Comparison of ENCODE assay signal across 18 mouse cellular contexts in the genomic region with DNA sequence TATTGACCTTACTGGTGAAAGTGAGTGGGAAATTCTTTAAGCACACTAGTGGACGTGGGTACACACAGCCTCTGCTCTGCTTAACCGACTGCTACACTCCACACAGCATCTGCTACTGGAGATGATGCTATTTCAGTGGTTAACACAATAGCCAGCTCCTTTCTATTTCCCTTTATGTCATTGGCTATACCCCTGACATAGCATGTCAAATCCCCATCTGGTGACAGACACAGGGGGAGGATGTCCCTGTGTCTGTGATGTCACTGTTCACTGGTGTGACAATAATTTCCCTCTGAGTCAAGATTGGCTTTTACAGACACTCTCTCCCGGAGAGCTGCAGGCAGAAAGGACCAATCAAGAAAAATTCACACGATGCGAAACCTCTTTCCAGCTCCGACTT.
"Had no signal": no experiment of that assay in that cellular context is flagged by ENCODE, and none has a peak within 500 bp of the region (broad histone marks: within the 10 kb centered on the region; RNA-seq: fewer than 3 reads in every experiment).

No protein-coding gene starts in this region.

- H3K4me1 ChIP-seq: liver, embryonic 13.5 days; lung, embryonic 15.5 days had no signal

- H3K4me2 ChIP-seq: limb, embryonic 12.5 days; liver, embryonic 13.5 days; lung, embryonic 15.5 days; midbrain, embryonic 15.5 days had no signal

- H3K27me3 ChIP-seq: limb, embryonic 12.5 days; liver, embryonic 13.5 days; lung, embryonic 15.5 days; megakaryocyte, embryonic 14.5 days; midbrain, embryonic 15.5 days had no signal

- H3K36me3 ChIP-seq: limb, embryonic 12.5 days; liver, embryonic 13.5 days; lung, embryonic 15.5 days; midbrain, embryonic 15.5 days had no signal

- H3K9ac ChIP-seq: limb, embryonic 12.5 days; liver, embryonic 13.5 days; liver, postnatal 0 days; lung, embryonic 15.5 days; midbrain, embryonic 15.5 days had no signal

- DNase-seq: kidney, adult 11 months; kidney, adult 9 months; kidney, postnatal 36 days; layer of hippocampus, adult 9-11 months; layer of hippocampus, postnatal 36 days; liver; liver, embryonic 13.5 days; liver, postnatal 0 days; lung, postnatal 14 days; right cerebral cortex, postnatal 14 days; thymus, postnatal 4 days had no signal

- H3K9me3 ChIP-seq: limb, embryonic 12.5 days; liver, embryonic 13.5 days; lung, embryonic 15.5 days; megakaryocyte, embryonic 14.5 days; midbrain, embryonic 15.5 days had no signal

- ATAC-seq: liver, postnatal 0 days; midbrain, embryonic 15.5 days had no signal

- H3K27ac ChIP-seq: kidney, postnatal 0 days; limb, embryonic 12.5 days; liver, embryonic 13.5 days; lung, embryonic 15.5 days; macrophage; midbrain, embryonic 15.5 days; stomach, postnatal 0 days had no signal

- H3K4me3 ChIP-seq: limb, embryonic 12.5 days; liver, embryonic 13.5 days; lung, embryonic 15.5 days; megakaryocyte, embryonic 14.5 days; midbrain, embryonic 15.5 days had no signal
